ENCODE assay signal across 21 mouse cellular contexts in the genomic region with DNA sequence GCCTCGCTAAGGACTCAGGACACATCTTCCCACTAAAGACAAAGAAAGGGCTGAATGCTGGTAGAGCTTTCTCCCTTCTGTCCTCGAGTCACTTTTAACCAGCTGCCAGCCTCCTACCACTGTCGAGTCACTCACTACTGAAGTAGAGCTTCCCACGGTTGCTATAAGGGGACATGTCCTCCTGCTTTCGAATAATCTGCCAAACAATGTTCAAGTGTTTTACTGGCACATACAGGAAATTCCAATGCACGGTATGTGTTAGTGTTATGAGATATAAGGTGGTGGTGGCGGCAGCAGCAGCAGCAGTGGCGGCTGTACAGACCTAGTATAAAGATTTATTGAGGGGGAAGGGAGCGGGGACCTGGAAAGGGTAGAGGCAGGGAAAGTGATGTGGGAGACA. TPM values are rescaled to one million over a fixed set of nuclear protein-coding genes. Genes with fewer than 3 reads are reported as not detected.
A peak's percentile ranks its signal among the peaks of the same experiment; 100 is the strongest.
DNase-seq lines count a peak whose midpoint lies in the region; ATAC-seq and TF ChIP-seq lines count a peak whose summit lies in the region.
"Had no signal": no experiment of that assay in that cellular context is flagged by ENCODE, and none has a peak within 500 bp of the region (broad histone marks: within the 10 kb centered on the region; RNA-seq: fewer than 3 reads in every experiment).

No protein-coding gene starts in this region.

- 19% methylated on average over 9 of the region's 9 CpGs for WGBS in heart, embryonic 12.5 days
- 13% methylated on average over 9 of the region's 9 CpGs for WGBS in lung, embryonic 14.5 days
- 64% methylated on average over 9 of the region's 9 CpGs for WGBS in hindbrain, embryonic 16.5 days

- peaks cover 35% of the 10 kb centered on the region for H3K4me1 ChIP-seq in heart, embryonic 12.5 days (replicated peaks)
- peaks cover 6% of the 10 kb centered on the region; the same call in 1 of the 2 replicates for H3K4me1 ChIP-seq in lung, embryonic 14.5 days (ENCODE audit: insufficient read depth)
- H3K4me1 ChIP-seq in hindbrain, embryonic 16.5 days (ENCODE audit: control insufficient read depth, insufficient read depth, low read depth, low read length), result no peaks in the 10 kb centered on the region

- no peaks in the 10 kb centered on the region for H3K36me3 ChIP-seq in heart, embryonic 12.5 days
- no peaks in the 10 kb centered on the region for H3K36me3 ChIP-seq in lung, embryonic 14.5 days (ENCODE audit: insufficient read depth)
- H3K36me3 ChIP-seq in hindbrain, embryonic 16.5 days (ENCODE audit: control insufficient read depth, insufficient read depth, low read length), result no peaks in the 10 kb centered on the region
- H3K36me3 ChIP-seq: G1E; hindbrain, embryonic 10.5 days had no signal

- no peak overlapping the region for H3K9ac ChIP-seq in heart, embryonic 12.5 days
- H3K9ac ChIP-seq in lung, embryonic 14.5 days, result no peak overlapping the region
- H3K9ac ChIP-seq in hindbrain, embryonic 16.5 days (ENCODE audit: low read depth, low read length), result no peak overlapping the region

- peak; percentile 67; the same call in 1 of the 2 replicates for ATAC-seq in heart, embryonic 12.5 days (ENCODE audit: insufficient number of reproducible peaks, low FRiP score)
- ATAC-seq in lung, embryonic 14.5 days (ENCODE audit: insufficient read depth), result peak; percentile 68; the same call in 1 of the 2 replicates
- no peak for ATAC-seq in cerebellum, adult (ENCODE audit: insufficient number of reproducible peaks, low FRiP score, low TSS enrichment)
- no peak for ATAC-seq in hindbrain, embryonic 16.5 days
- ATAC-seq: intestine, embryonic 16.5 days; midbrain, embryonic 16.5 days had no signal

- no peak overlapping the region for H3K4me3 ChIP-seq in heart, embryonic 12.5 days
- H3K4me3 ChIP-seq in lung, embryonic 14.5 days (ENCODE audit: low read depth, low read length), result no peak overlapping the region
- no peak overlapping the region for H3K4me3 ChIP-seq in hindbrain, embryonic 16.5 days (ENCODE audit: low read length)
- H3K4me3 ChIP-seq: gastrocnemius, adult 2 months; hindbrain, embryonic 10.5 days had no signal

- no peak for TF ChIP-seq CTCF in lung, embryonic 14.5 days (IDR thresholded peaks at IDR 0.05; ENCODE audit: low read depth)

- H3K27ac ChIP-seq in heart, embryonic 12.5 days (ENCODE audit: poor library complexity, severe bottlenecking), result peak overlapping the region; percentile 83
- no peak overlapping the region for H3K27ac ChIP-seq in lung, embryonic 14.5 days (ENCODE audit: low read depth)
- H3K27ac ChIP-seq in hindbrain, embryonic 16.5 days (ENCODE audit: low read depth, low read length), result no peak overlapping the region
- H3K27ac ChIP-seq: gastrocnemius, adult 2 months; hindbrain, embryonic 10.5 days; macrophage had no signal

- no peak for DNase-seq in heart, adult 11 months
- DNase-seq in lung, embryonic 14.5 days, result peak; percentile 63
- no peak for DNase-seq in lung, postnatal 14 days
- peak; percentile 41 for DNase-seq in layer of hippocampus, adult 9-11 months
- DNase-seq in right cerebral cortex, postnatal 10 days (ENCODE audit: low spot score in 2 of 2), result peak; percentile 48 to 70
- DNase-seq: cerebellum, adult 11-12 months; gastrocnemius, adult 2 months; kidney, postnatal 25 days; liver; thymus, postnatal 4 days had no signal

- no peaks in the 10 kb centered on the region for H3K9me3 ChIP-seq in heart, embryonic 12.5 days (replicated peaks)
- H3K9me3 ChIP-seq in lung, embryonic 14.5 days (ENCODE audit: low read depth, low read length), result no peaks in the 10 kb centered on the region
- H3K9me3 ChIP-seq in hindbrain, embryonic 16.5 days (ENCODE audit: control insufficient read depth, low read length), result no peaks in the 10 kb centered on the region
- H3K9me3 ChIP-seq: G1E; hindbrain, embryonic 10.5 days had no signal

- peak overlapping the region; percentile 22 for H3K4me2 ChIP-seq in heart, embryonic 12.5 days
- peak overlapping the region; percentile 29 for H3K4me2 ChIP-seq in lung, embryonic 14.5 days
- no peak overlapping the region for H3K4me2 ChIP-seq in hindbrain, embryonic 16.5 days (ENCODE audit: low read length)

- no peaks in the 10 kb centered on the region for H3K27me3 ChIP-seq in heart, embryonic 12.5 days (replicated peaks)
- H3K27me3 ChIP-seq in lung, embryonic 14.5 days (ENCODE audit: insufficient read depth, low read length), result no peaks in the 10 kb centered on the region
- H3K27me3 ChIP-seq in hindbrain, embryonic 16.5 days (replicated peaks; ENCODE audit: control insufficient read depth, insufficient read depth, low read length), result no peaks in the 10 kb centered on the region

RNA-seq across cellular contexts. Expression of a gene that starts 15.3 kb away (rescaled TPM):
- not detected in 2 replicates for polyA plus RNA-seq in heart, embryonic 12.5 days (2016; fragmentation: Nextera tagmentation; extraction: Ambion mirVana)
- polyA plus RNA-seq in lung, embryonic 14.5 days (2014; fragmentation: Nextera tagmentation; extraction: Ambion mirVana), result not detected in 2 replicates
- polyA plus RNA-seq in hindbrain, embryonic 16.5 days (2015; fragmentation: Nextera tagmentation; extraction: Ambion mirVana), result 0.33 and 0.51 TPM in 2 replicates
- polyA plus RNA-seq: C2C12; G1E; hindbrain, embryonic 10.5 days; intestine, embryonic 16.5 days; macrophage; small intestine, adult 2 months; stomach, embryonic 16.5 days had no signal

RNA-seq across cellular contexts. Expression of a gene that starts 30.9 kb away (rescaled TPM):
- 0.45 TPM in 2 replicates for polyA plus RNA-seq in heart, embryonic 12.5 days (2016; fragmentation: Nextera tagmentation; extraction: Ambion mirVana)
- not detected in 2 replicates for polyA plus RNA-seq in lung, embryonic 14.5 days (2014; fragmentation: Nextera tagmentation; extraction: Ambion mirVana)
- not detected in 2 replicates for polyA plus RNA-seq in hindbrain, embryonic 16.5 days (2015; fragmentation: Nextera tagmentation; extraction: Ambion mirVana)
- polyA plus RNA-seq: C2C12; G1E; hindbrain, embryonic 10.5 days; intestine, embryonic 16.5 days; macrophage; midbrain, embryonic 16.5 days; small intestine, adult 2 months; stomach, embryonic 16.5 days had no signal

RNA-seq across cellular contexts. Expression of a gene that starts 31.8 kb away (rescaled TPM):
- 208 and 210 TPM in 2 replicates for polyA plus RNA-seq in heart, embryonic 12.5 days (2016; fragmentation: Nextera tagmentation; extraction: Ambion mirVana)
- 287 and 295 TPM in 2 replicates for polyA plus RNA-seq in lung, embryonic 14.5 days (2014; fragmentation: Nextera tagmentation; extraction: Ambion mirVana)
- polyA plus RNA-seq in hindbrain, embryonic 16.5 days (2015; fragmentation: Nextera tagmentation; extraction: Ambion mirVana), result 447 and 505 TPM in 2 replicates

Comparison
In these comparisons a context has a peak if more than half of its experiments do, and no peak if none do; other contexts are left out.
1. DNase-seq: peak in lung, embryonic 14.5 days (single experiment), layer of hippocampus, adult 9-11 months (single experiment) and right cerebral cortex, postnatal 10 days (2 of 2); none in heart, adult 11 months (single experiment) and lung, postnatal 14 days (single experiment).
2. ATAC-seq: peak in heart, embryonic 12.5 days (single experiment) and lung, embryonic 14.5 days (single experiment); none in cerebellum, adult (single experiment) and hindbrain, embryonic 16.5 days (single experiment).